Mouse (Mus musculus) urinary bladder, postnatal 10 days (tissue): ENCODE results near the gene Olfr53.
"Not testable (repeated sequence)": the region's sequence is repeated elsewhere in the genome, so short reads cannot be mapped to it uniquely, and the experiment has no call there.

ENCODE experiments used
- DNase-seq: peaks from one replicate; pipeline ENCODE4 v3.0.0; 2022; ENCODE audit warnings: low spot score

Olfr53 gene

DNA sequence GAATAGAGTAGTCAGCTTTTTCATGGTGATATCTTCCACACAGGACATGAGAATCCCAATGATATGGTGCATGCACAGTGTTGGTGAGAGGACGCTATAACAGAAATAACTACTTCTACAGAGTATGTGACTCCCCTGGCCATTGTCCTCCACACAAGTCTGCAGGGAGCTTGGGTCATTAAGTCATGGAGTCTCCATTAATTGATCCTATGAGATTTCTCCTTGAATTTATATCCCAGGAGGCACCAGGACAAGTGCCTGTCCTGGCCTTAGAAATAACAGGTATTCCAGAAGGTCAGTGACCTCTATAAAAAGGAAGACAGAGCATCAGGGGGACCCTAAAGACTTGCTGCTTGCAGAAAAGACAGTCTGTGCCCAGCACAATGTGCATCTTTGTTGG, at the start of gene Olfr53:
Gene Olfr53 (plus strand): TSS at position 301 of the 400 bp plus-strand sequence.
- DNase-seq: no peak

GRCm38 (mm10) chr7:140600969-140601368, 45.3 kb upstream of the Olfr53 start, which contains the start of gene Olfr46:
Gene Olfr46, plus strand, starts transcription at chr7:140601269.
- DNase-seq: not testable (repeated sequence)

- not testable (repeated sequence) for DNase-seq
These were observed 17.6 kb upstream of the Olfr53 start, which contains the start of gene Olfr61 for GRCm38 (mm10) chr7:140628670-140629069. Gene Olfr61, plus strand, starts transcription at chr7:140628970.

DNA sequence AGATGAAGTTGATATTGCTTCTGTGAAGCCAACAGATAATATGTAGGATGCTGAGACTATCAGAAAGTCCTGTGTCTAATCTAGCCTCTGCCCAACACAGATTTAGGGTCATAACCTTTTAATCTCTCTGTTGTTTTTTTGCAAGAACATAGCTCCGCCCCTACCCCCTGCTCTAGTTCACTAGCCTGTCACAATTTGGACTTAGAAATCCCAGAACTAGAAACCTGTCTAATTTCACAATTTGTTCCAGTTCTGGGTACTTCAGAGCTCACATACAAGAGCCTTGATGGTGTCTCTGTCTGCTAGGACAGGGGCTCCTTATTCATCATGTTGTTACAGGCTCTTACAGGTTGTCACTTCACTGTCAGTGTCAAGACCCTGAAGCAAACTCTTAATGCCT, 15.7 kb upstream of the Olfr53 start:
- DNase-seq: no peak

DNA sequence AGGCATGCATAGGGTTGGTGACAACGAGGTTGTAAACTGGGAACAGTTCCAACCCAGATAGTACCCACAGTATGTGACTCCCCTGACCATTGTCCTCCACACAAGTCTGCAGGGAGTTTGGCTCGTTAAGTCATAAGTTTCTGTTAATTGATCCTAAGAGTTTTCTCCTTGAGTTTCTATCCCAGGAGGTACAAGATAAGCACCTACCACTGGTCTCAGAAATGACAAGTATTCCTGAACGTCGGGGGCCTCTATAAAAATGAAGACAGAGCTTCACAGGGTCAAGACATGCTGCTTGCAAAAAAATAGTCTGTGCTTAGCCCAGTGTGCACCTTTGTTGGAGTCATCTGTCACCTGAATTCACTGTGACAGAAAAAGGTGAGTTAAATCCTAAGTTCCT, 13.4 kb downstream of the Olfr53 start, which contains the start of gene Olfr539:
Gene Olfr539 (plus strand): TSS at position 301 of the 400 bp plus-strand sequence.
- DNase-seq: no peak

GRCm38 (mm10) chr7:140670693-140671092, 24.4 kb downstream of the Olfr53 start:
- DNase-seq: not testable (repeated sequence)

GRCm38 (mm10) chr7:140675863-140676262, 29.6 kb downstream of the Olfr53 start:
- no peak for DNase-seq

DNA sequence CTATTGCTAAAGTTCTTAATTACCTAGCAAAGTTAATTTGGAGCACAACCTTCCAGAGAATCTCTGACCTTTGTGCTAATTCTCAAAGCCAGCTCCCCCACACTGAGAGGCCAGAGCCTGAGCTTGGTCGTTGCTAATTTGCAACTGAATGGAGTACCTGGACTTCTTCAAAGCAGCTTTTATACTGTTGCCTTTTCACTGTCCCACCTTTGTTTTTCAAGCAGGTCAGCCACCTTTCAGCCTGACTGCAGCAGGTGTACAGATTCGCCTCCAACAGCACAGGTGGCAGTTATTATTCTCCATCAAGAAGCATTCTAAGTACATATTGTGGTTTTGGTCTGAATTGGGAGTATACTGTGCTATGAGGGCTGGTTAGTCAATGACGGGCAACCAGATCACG, 33.3 kb downstream of the Olfr53 start:
- not testable (repeated sequence) for DNase-seq

- DNase-seq: no peak
These were observed 35.4 kb downstream of the Olfr53 start, which contains the start of gene Olfr45 for GRCm38 (mm10) chr7:140681651-140682050. Gene Olfr45, plus strand, starts transcription at chr7:140681951.

- no peak for DNase-seq
These were observed 50.7 kb downstream of the Olfr53 start, which contains the start of gene Olfr541 for GRCm38 (mm10) chr7:140696967-140697366. Gene Olfr541, plus strand, starts transcription at chr7:140697267.
